Mouse (Mus musculus): ENCODE measurements around the gene Grm8. TPM values are rescaled to one million over a fixed set of nuclear protein-coding genes. Genes with fewer than 3 reads are reported as not detected.

Gene Grm8
- polyA plus RNA-seq, 2 experiments, result 1.1 to 1.8 TPM

GRCm38 (mm10) chr6:28135411-28136233 is 644 bp upstream of the Grm8 start:
- TF ChIP-seq POLR2A (IDR thresholded peaks at IDR 0.05; ENCODE audit: borderline replicate concordance, extremely low read depth, insufficient read depth, insufficient read length), result 0 out of 2 replicates have a peak, but pooled peaks have one; percentile 18
- ATAC-seq (ENCODE audit: low FRiP score, low read depth), result peak; percentile 91
- under 1% methylated on average over 36 of the region's 37 CpGs for WGBS

GRCm38 (mm10) chr6:28134251-28134801 is 652 bp downstream of the Grm8 start:
- Histone ChIP-seq H3K4me3 (replicated peaks; ENCODE audit: low read length) (peak overlapping the region; percentile 48), H3K27me3 (ENCODE audit: control insufficient read depth, insufficient read depth, low read length) (peaks cover 39% of the 10 kb centered on the region), H3K4me2 (replicated peaks; ENCODE audit: low read depth, low read length, severe bottlenecking) (peak overlapping the region; percentile 96), H3K9ac (ENCODE audit: low read depth, low read length, severe bottlenecking) (peak overlapping the region; percentile 44; the same call in 1 of the 2 replicates), H3K27ac (replicated peaks; ENCODE audit: low read depth, low read length) (no peak overlapping the region), H3K4me1 (ENCODE audit: control insufficient read depth, insufficient read depth, low read length) (peaks cover 10% of the 10 kb centered on the region; the same call in 1 of the 2 replicates), H3K36me3 (ENCODE audit: control insufficient read depth, insufficient read depth, low read length) (no peaks in the 10 kb centered on the region), H3K9me3 (ENCODE audit: control insufficient read depth, low read length) (no peaks in the 10 kb centered on the region)
- no peak for TF ChIP-seq POLR2A (IDR thresholded peaks at IDR 0.05; ENCODE audit: borderline replicate concordance, extremely low read depth, insufficient read depth, insufficient read length)
- 0% methylated on average over 20 of the region's 20 CpGs for WGBS
- no peak for DNase-seq (ENCODE audit: low spot score)
- ATAC-seq (ENCODE audit: low FRiP score, low read depth), result no peak

More at GRCm38 (mm10) chr6:28135411-28136233, 644 bp upstream of the Grm8 start:
- Histone ChIP-seq H3K4me3 (replicated peaks; ENCODE audit: low read length) (peak overlapping the region; percentile 48), H3K4me2 (replicated peaks; ENCODE audit: low read depth, low read length, severe bottlenecking) (peak overlapping the region; percentile 96), H3K27ac (replicated peaks; ENCODE audit: low read depth, low read length) (no peak overlapping the region), H3K27me3 (ENCODE audit: control insufficient read depth, insufficient read depth, low read length) (peaks cover 39% of the 10 kb centered on the region), H3K9me3 (ENCODE audit: control insufficient read depth, low read length) (no peaks in the 10 kb centered on the region), H3K9ac (ENCODE audit: low read depth, low read length, severe bottlenecking) (peak overlapping the region; percentile 44), H3K4me1 (ENCODE audit: control insufficient read depth, insufficient read depth, low read length) (peaks cover 10% of the 10 kb centered on the region; the same call in 1 of the 2 replicates), H3K36me3 (ENCODE audit: control insufficient read depth, insufficient read depth, low read length) (no peaks in the 10 kb centered on the region)
- DNase-seq (ENCODE audit: low spot score), result peak; percentile 89

- H3K27me3 ChIP-seq (ENCODE audit: control insufficient read depth, insufficient read depth, low read length), result peaks cover 39% of the 10 kb centered on the region
- H3K4me3 ChIP-seq (replicated peaks; ENCODE audit: low read length), result peak overlapping the region; percentile 48
- H3K4me2 ChIP-seq (replicated peaks; ENCODE audit: low read depth, low read length, severe bottlenecking), result peak overlapping the region; percentile 96
- peak overlapping the region; percentile 31; the same call in 1 of the 2 replicates for H3K9ac ChIP-seq (ENCODE audit: low read depth, low read length, severe bottlenecking)
- no peak for ATAC-seq (ENCODE audit: low FRiP score, low read depth)
- no peak for TF ChIP-seq POLR2A (IDR thresholded peaks at IDR 0.05; ENCODE audit: borderline replicate concordance, extremely low read depth, insufficient read depth, insufficient read length)
- no peaks in the 10 kb centered on the region for H3K36me3 ChIP-seq (ENCODE audit: control insufficient read depth, insufficient read depth, low read length)
- H3K27ac ChIP-seq (replicated peaks; ENCODE audit: low read depth, low read length), result no peak overlapping the region
- DNase-seq (ENCODE audit: low spot score), result no peak
- under 1% methylated on average over 30 of the region's 38 CpGs for WGBS
- H3K4me1 ChIP-seq (ENCODE audit: control insufficient read depth, insufficient read depth, low read length), result peaks cover 10% of the 10 kb centered on the region; the same call in 1 of the 2 replicates
- H3K9me3 ChIP-seq (ENCODE audit: control insufficient read depth, low read length), result no peaks in the 10 kb centered on the region
Observed at GRCm38 (mm10) chr6:28133206-28134063, 1.5 kb downstream of the Grm8 start.

- H3K9ac ChIP-seq (ENCODE audit: low read depth, low read length, severe bottlenecking), result no peak overlapping the region
- WGBS, result 15% methylated on average over 4 of the region's 4 CpGs
- DNase-seq (ENCODE audit: low spot score) (no peak), ATAC-seq (ENCODE audit: low FRiP score, low read depth) (no peak)
- no peak for TF ChIP-seq POLR2A (IDR thresholded peaks at IDR 0.05; ENCODE audit: borderline replicate concordance, extremely low read depth, insufficient read depth, insufficient read length)
- H3K4me1 ChIP-seq (ENCODE audit: control insufficient read depth, insufficient read depth, low read length), result peaks cover 10% of the 10 kb centered on the region; the same call in 1 of the 2 replicates
- no peaks in the 10 kb centered on the region for H3K9me3 ChIP-seq (ENCODE audit: control insufficient read depth, low read length)
- peaks cover 39% of the 10 kb centered on the region for H3K27me3 ChIP-seq (ENCODE audit: control insufficient read depth, insufficient read depth, low read length)
- H3K4me3 ChIP-seq (replicated peaks; ENCODE audit: low read length), result no peak overlapping the region
- H3K4me2 ChIP-seq (replicated peaks; ENCODE audit: low read depth, low read length, severe bottlenecking), result no peak overlapping the region
- no peaks in the 10 kb centered on the region for H3K36me3 ChIP-seq (ENCODE audit: control insufficient read depth, insufficient read depth, low read length)
- no peak overlapping the region for H3K27ac ChIP-seq (replicated peaks; ENCODE audit: low read depth, low read length)
Observed at GRCm38 (mm10) chr6:28132056-28132455, 2.9 kb downstream of the Grm8 start.

- no peak for TF ChIP-seq POLR2A (IDR thresholded peaks at IDR 0.05; ENCODE audit: borderline replicate concordance, extremely low read depth, insufficient read depth, insufficient read length)
- Histone ChIP-seq H3K4me2 (replicated peaks; ENCODE audit: low read depth, low read length, severe bottlenecking) (no peak overlapping the region), H3K36me3 (ENCODE audit: control insufficient read depth, insufficient read depth, low read length) (no peaks in the 10 kb centered on the region), H3K4me3 (replicated peaks; ENCODE audit: low read length) (no peak overlapping the region), H3K9ac (ENCODE audit: low read depth, low read length, severe bottlenecking) (no peak overlapping the region), H3K4me1 (ENCODE audit: control insufficient read depth, insufficient read depth, low read length) (0 out of 2 replicates have a peak, but pooled peaks cover 5% of the 10 kb centered on the region), H3K9me3 (ENCODE audit: control insufficient read depth, low read length) (no peaks in the 10 kb centered on the region), H3K27ac (replicated peaks; ENCODE audit: low read depth, low read length) (no peak overlapping the region), H3K27me3 (ENCODE audit: control insufficient read depth, insufficient read depth, low read length) (peaks cover 29% of the 10 kb centered on the region)
- DNase-seq (ENCODE audit: low spot score) (no peak), ATAC-seq (ENCODE audit: low FRiP score, low read depth) (no peak)
- WGBS, result 94% methylated on average over 4 of the region's 4 CpGs
Observed at GRCm38 (mm10) chr6:28128871-28129270, 6.1 kb downstream of the Grm8 start.
